Mouse (Mus musculus): ENCODE data around the gene Casq1.

Gene Casq1

DNA sequence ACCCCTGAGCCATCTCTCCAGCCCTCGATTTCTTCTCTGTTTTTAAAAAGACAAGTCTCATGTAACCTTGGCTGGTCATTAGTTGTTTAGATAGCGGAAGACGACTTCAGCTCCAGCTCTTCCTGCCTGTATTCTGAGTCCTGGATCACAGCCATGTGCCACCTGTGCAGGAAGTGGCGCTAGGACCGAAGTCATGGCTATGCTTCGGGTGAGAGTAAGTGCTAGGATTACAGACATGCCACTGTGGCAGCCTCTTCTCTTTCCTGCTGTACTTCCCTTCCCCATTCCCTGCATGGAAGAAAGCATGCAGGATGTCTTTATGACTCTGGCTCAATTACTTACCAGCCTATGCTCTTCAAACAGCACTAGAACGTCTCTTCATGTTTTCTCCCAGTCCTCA lies 40.6 kb downstream of the Casq1 start:
- DNase-seq, result no peak

DNA sequence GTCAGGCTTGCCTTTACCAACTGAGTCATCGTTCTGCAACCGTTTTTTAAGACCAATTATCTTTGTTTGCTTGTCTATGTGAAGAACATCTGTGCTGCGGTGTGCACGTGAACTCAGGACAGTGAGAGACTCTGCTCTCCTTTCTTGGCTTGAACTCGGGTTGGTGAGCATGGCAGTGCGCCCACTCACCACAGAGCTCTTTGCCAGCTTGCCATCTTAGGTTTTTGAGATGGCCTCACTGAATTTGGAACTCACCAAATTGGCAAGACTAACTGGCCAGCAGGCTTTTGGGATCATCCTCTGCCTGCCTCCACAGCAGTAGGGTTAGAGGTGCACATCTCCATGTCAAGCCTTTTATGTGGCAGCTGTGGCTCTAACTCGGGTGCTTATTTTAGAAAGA lies 41.9 kb downstream of the Casq1 start:
- peak; percentile 57 for DNase-seq

DNA sequence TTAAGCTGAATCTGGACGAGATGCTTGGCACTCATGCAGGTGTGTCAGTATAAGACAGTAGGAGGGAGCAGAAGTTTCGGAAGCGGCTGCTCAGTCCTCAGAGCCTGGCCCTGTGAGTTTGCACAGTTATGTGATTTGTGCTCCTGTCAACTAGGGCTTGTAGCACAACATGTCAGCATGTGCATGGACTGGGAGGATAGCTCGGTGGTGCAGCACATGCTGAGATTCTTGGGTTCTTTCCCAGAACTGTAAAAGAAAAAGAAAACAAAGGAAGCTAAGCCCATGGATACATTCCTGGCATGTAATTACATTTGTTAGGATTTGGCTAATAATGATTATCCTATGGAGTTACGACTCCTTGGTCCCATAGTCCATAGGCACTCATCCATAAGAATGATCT lies 46.5 kb downstream of the Casq1 start:
- DNase-seq, result no peak

DNA sequence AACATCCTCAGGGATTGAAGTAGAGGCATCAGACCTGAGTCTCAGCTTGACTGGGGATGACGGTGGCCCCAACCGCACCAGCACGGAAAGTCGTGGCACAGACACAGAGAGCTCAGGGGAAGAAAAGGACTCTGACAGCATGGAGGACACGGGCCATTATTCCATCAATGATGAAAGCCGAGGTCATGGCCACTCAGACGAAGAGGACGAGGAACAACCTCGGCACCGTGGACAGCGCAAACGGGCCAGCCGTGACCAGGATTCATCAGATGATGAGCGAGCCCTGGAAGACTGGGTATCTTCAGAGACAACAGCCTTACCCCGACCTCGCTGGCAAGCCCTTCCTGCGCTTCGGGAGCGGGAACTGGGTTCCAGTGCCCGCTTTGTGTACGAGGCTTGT lies 47.3 kb downstream of the Casq1 start:
- DNase-seq, result no peak

DNA sequence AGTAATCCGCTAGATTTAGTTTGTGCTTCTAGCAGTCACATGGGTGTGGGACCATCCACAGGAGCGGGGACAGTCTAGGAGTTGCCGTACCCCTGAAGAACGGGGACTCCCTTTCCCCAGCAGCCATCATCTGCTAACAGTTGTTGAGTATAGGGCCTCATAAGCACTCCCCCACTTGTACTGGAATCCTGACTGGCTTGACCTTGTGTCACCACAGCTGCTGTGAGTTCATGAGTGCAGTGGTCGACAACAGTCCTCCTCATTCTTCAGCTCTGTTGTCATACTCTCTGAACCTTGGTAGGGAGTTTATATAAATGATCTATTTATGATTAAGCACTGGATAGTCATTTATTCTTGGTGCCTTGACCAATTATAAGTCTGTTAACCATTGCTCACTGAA lies 49.9 kb downstream of the Casq1 start:
- DNase-seq, result no peak

DNA sequence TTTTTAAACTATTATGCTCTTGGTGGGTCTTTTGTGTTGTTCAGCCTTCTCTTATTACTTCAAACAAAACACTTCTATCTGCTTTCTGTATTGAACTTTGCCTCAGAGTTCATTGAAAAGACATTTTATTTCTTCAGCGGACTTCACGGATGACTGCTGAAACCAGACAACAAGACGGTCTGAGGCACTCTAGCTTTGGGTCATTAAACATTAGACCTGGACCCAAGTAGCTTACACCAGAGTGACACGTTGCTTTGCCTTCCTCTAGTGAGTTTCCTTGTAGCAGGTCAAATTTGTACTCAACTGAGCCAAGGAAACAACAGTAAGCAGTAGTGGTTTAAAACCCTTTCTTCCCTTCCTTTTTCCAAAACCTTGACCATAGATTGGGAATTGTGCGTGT lies 51.8 kb downstream of the Casq1 start:
- no peak for DNase-seq

DNA sequence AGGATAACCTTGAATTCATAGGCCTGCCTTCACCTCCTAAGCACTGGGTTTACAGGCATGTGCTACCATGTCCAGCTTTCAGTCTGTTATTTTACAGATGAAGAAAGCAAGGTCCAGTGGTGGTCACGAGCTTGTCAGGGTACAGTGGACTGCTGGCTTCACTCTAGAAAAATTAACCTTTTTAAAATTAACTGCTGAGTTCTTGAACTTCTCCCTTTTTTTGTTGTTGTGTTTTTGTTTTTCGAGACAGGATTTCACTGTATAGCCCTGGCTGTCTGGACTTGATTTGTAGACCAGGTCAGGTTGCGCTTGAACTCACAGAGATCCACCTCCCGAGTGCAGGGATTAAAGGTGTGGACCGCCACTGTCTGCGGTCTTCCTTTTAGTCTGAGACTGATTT lies 56.7 kb downstream of the Casq1 start:
- DNase-seq, result no peak

DNA sequence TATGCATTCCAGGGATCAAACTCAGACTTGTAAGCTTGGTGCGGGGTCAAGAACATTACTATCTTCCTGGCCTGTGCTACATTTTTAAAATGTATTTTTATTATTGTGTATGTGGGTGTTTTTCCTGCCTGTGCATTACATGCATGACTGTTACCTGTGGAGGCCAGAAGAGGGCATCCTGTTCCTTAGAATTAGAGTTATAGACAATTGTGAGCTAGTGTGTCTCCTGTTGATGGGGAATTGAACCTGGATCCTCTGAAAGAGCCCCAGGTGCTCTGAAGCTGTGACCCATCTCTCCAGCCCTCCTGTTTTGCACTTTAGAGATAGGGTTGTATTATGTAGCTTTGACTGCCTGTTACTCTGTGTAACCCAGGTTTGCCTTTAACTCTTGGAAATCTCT lies 57.7 kb downstream of the Casq1 start:
- peak; percentile 81 for DNase-seq

DNA sequence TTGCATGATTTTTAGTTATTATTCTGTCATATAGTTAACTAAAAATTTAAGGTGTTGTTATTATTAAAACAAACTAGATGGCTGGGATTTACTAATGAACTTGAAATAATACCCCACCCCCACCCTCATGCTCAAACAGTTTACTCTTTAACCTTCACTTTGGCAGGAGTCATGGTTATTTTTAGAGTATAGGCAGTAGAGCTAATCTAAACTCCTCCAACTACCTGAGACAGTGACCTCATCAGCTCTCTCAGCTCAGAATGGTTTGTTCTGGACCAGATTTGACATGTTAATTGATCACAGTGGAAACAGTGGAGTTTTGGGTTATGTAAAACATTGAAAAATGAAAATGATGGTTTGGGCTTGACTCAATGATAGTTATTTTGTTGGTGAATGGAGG lies 59.2 kb downstream of the Casq1 start:
- no peak for DNase-seq

DNA sequence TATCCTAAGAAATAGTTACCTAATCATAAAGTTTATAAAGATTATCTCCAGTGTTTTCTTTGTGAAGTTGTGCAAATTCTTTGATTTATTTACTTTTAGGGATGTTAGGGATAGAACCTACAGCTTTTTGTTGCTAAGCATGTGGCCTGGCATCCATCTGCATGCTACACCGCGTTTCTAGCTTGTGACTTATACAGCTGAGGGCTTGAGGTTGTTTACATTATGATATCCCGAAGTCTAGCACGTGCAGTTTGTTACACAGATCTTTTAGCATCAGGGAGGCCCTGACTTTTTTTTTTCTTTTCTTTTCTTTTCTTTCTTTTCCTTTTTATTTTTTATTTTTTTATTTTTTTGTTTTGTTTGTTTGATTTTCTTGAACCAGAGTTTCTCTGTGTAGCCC lies 59.7 kb downstream of the Casq1 start:
- DNase-seq, result no peak
